Mouse (Mus musculus): Measurements from ENCODE around the gene Gemin7.

DNA sequence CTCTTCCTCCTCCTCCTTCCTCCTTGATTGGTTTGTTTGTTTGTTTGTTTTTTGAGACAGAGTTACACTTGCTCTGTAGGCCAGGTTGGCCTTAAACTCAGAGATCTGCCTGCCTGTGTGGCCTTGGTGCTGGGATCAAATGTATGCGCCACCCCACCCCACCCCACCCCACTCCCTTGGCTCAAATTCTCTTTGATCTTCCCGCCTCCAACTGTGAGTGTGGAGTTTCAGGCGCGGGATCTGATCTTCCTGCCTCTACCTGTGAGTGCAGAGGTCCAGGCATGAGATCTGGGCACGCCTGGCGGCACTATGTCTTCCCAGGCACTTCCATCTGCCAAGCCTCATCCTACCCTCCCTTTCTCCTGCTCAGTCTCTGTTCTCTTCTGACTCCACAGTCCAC, 44.8 kb upstream of the Gemin7 start:
- no peak for TF ChIP-seq CTCF (IDR thresholded peaks at IDR 0.05; ENCODE audit: low read depth, low read length)
- TF ChIP-seq POLR2AphosphoS5 (IDR thresholded peaks at IDR 0.05; ENCODE audit: insufficient replicate concordance, low read depth, low read length): no peak
- no peak for TF ChIP-seq GATA1 (IDR thresholded peaks at IDR 0.05; ENCODE audit: borderline replicate concordance, low read length)
- TF ChIP-seq TAL1 (conservative IDR thresholded peaks at IDR 0.05; ENCODE audit: low read depth, low read length): no peak
- TF ChIP-seq GATA2 (IDR thresholded peaks at IDR 0.05; ENCODE audit: borderline replicate concordance, low read depth, low read length): no peak
